Mouse (Mus musculus): ENCODE measurements around the gene Lrrn2. TPM values are rescaled to one million over a fixed set of nuclear protein-coding genes. Genes with fewer than 3 reads are reported as not detected.

Lrrn2 gene
- polyA plus RNA-seq, 1 experiment from 2014 or later, result 2.4 TPM

GRCm38 (mm10) chr1:132892065-132892464 lies 12.0 kb downstream of the Lrrn2 start:
- H3K36me3 ChIP-seq, result no peaks in the 10 kb centered on the region
- no peaks in the 10 kb centered on the region for H3K9me3 ChIP-seq (replicated peaks)
- no peak overlapping the region for H3K4me3 ChIP-seq
- WGBS, result 85% methylated on average over 2 of the region's 2 CpGs
- peaks cover 25% of the 10 kb centered on the region for H3K4me1 ChIP-seq
- no peak overlapping the region for H3K27ac ChIP-seq
- no peak for DNase-seq (ENCODE audit: low spot score)
- peaks cover 50% of the 10 kb centered on the region for H3K27me3 ChIP-seq (ENCODE audit: low read depth, poor library complexity, severe bottlenecking)

DNA sequence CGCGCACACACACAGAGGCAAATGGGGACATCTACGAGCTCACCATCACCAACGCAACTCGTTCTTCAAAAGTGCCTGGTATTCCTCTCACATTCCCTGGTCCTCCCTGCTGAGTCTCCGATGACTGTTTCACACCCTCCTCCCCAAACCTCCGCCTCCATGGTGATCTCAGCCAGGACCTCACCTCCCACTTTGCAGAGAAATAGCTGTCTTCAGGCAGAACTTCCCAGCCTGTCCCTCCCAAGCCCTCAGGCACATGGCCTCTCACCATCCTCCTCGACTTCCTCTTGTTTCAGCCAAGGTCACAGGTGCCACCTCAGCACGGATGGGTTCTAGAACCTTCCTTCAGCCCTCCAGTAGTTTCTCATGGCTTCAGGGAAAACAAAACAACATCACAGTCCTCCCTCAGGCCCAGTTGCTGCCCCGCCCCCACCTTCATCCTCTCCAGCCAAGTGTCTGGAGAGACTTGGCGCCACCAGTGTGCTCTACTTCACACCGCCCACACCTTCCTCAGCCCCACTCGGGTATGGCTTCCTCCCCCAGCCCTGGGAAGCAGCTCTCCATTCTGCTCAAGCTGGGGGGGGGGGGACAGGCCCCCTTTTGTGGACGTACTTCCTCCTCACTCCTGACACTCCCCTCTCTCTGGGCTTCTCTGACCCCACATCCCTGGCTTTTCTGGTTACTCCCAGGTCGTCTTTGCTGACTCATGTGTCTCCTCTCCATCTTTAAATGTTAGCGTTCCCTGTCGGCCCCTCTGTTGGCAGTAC lies 13.4 kb downstream of the Lrrn2 start:
- no peaks in the 10 kb centered on the region for H3K9me3 ChIP-seq (replicated peaks)
- peaks cover 25% of the 10 kb centered on the region for H3K4me1 ChIP-seq
- no peak overlapping the region for H3K27ac ChIP-seq
- no peak for DNase-seq (ENCODE audit: low spot score)
- H3K36me3 ChIP-seq, result no peaks in the 10 kb centered on the region
- 55% methylated on average over 17 of the region's 17 CpGs for WGBS
- H3K4me3 ChIP-seq, result no peak overlapping the region
- peaks cover 36% of the 10 kb centered on the region for H3K27me3 ChIP-seq (ENCODE audit: low read depth, poor library complexity, severe bottlenecking)

- Histone ChIP-seq H3K27me3 (ENCODE audit: low read depth, poor library complexity, severe bottlenecking) (peaks cover 41% of the 10 kb centered on the region), H3K4me1 (peaks cover 11% of the 10 kb centered on the region), H3K9me3 (replicated peaks) (no peaks in the 10 kb centered on the region), H3K27ac (no peak overlapping the region), H3K36me3 (no peaks in the 10 kb centered on the region), H3K4me3 (no peak overlapping the region)
- no peak for DNase-seq (ENCODE audit: low spot score)
- 87% methylated on average over 6 of the region's 6 CpGs for WGBS
Measured at GRCm38 (mm10) chr1:132899029-132899428, 19.0 kb downstream of the Lrrn2 start.

DNA sequence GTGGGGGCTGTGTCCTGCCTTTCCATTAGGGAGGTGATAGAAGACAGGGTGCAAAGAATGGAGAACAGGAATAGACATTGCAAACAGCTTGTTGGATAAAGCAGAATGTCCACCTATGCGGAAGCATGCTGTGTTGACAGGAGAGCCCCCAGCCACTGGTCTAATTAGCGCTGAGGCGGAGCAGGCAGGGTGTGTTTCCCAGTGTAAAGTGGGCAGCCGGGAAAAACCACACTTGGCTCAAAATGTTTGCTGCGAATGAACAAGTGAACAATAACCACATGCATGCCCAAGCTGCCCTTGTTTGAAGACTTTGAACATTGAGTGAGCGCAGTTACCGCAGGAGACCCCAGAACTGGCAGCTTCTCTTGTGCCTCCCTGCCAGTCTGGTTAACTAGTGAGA lies 19.6 kb downstream of the Lrrn2 start:
- 75% methylated on average over 7 of the region's 7 CpGs for WGBS
- no peaks in the 10 kb centered on the region for H3K36me3 ChIP-seq
- peaks cover 9% of the 10 kb centered on the region for H3K4me1 ChIP-seq
- no peak overlapping the region for H3K27ac ChIP-seq
- H3K27me3 ChIP-seq (ENCODE audit: low read depth, poor library complexity, severe bottlenecking), result peaks cover 42% of the 10 kb centered on the region
- no peaks in the 10 kb centered on the region for H3K9me3 ChIP-seq (replicated peaks)
- DNase-seq (ENCODE audit: low spot score), result no peak
- no peak overlapping the region for H3K4me3 ChIP-seq

DNA sequence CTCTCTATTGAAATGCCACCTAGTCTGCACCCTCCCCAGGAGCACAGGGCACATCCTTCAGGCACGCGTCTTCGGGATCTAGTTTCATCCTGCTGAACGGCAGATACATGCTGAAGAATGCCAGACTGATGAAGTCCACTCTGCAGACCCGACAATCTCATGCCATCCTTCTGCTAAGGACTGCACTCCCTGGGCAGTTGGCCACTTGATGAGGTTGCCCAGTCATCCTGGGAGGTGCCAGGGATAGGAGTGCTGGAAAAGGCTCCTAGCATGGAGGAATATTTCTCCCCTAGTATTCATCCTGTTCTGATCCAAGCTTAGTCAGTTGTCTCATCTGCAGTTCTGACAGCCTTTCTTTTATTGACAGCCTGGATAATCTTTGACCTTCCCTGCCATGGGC lies 20.9 kb downstream of the Lrrn2 start:
- WGBS, result 82% methylated on average over 5 of the region's 5 CpGs
- no peak for DNase-seq (ENCODE audit: low spot score)
- Histone ChIP-seq H3K4me1 (peaks cover 9% of the 10 kb centered on the region), H3K27me3 (ENCODE audit: low read depth, poor library complexity, severe bottlenecking) (peaks cover 45% of the 10 kb centered on the region), H3K4me3 (no peak overlapping the region), H3K27ac (no peak overlapping the region), H3K36me3 (no peaks in the 10 kb centered on the region), H3K9me3 (replicated peaks) (no peaks in the 10 kb centered on the region)

DNA sequence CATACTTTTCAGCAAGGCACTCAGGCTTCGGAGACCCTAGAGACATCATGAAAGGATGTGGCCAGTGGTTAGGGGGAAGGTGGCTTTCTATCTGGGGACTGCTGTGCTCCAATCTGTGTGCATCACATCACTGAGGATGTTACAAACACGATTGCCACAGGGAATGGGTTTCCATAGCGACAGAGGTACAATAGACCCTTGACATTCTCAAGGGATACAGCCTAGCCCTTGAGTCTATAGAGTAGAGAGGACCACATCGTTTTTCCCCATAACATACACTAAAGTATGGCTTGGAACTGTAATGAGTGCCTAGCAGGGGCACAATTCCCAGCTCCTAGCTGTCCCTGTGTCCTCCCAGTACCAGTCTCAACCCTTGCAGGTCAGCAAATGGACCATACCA lies 23.4 kb downstream of the Lrrn2 start:
- DNase-seq (ENCODE audit: low spot score), result no peak
- H3K4me3 ChIP-seq, result no peak overlapping the region
- no peaks in the 10 kb centered on the region for H3K9me3 ChIP-seq (replicated peaks)
- no peak overlapping the region for H3K27ac ChIP-seq
- no peaks in the 10 kb centered on the region for H3K36me3 ChIP-seq
- H3K4me1 ChIP-seq, result peaks cover 12% of the 10 kb centered on the region
- peaks cover 45% of the 10 kb centered on the region for H3K27me3 ChIP-seq (ENCODE audit: low read depth, poor library complexity, severe bottlenecking)
- 76% methylated on average over 4 of the region's 4 CpGs for WGBS

- H3K9me3 ChIP-seq (replicated peaks), result no peaks in the 10 kb centered on the region
- H3K27me3 ChIP-seq (ENCODE audit: low read depth, poor library complexity, severe bottlenecking), result peaks cover 46% of the 10 kb centered on the region
- H3K4me1 ChIP-seq, result peaks cover 37% of the 10 kb centered on the region
- H3K4me3 ChIP-seq, result no peak overlapping the region
- 77% methylated on average over 4 of the region's 4 CpGs for WGBS
- DNase-seq (ENCODE audit: low spot score), result no peak
- H3K27ac ChIP-seq, result 0 out of 2 replicates have a peak overlapping the region, but pooled peaks have one; percentile 9
- no peaks in the 10 kb centered on the region for H3K36me3 ChIP-seq
Measured at GRCm38 (mm10) chr1:132909090-132909489, 29.0 kb downstream of the Lrrn2 start.

- DNase-seq (ENCODE audit: low spot score), result no peak
- H3K27me3 ChIP-seq (ENCODE audit: low read depth, poor library complexity, severe bottlenecking), result peaks cover 47% of the 10 kb centered on the region
- H3K4me1 ChIP-seq, result peaks cover 37% of the 10 kb centered on the region
- H3K27ac ChIP-seq, result no peak overlapping the region
- 81% methylated on average over 1 of the region's 1 CpGs for WGBS
- H3K9me3 ChIP-seq (replicated peaks), result no peaks in the 10 kb centered on the region
- no peak overlapping the region for H3K4me3 ChIP-seq
- H3K36me3 ChIP-seq, result no peaks in the 10 kb centered on the region
Measured at GRCm38 (mm10) chr1:132909951-132910350, 29.9 kb downstream of the Lrrn2 start.

DNA sequence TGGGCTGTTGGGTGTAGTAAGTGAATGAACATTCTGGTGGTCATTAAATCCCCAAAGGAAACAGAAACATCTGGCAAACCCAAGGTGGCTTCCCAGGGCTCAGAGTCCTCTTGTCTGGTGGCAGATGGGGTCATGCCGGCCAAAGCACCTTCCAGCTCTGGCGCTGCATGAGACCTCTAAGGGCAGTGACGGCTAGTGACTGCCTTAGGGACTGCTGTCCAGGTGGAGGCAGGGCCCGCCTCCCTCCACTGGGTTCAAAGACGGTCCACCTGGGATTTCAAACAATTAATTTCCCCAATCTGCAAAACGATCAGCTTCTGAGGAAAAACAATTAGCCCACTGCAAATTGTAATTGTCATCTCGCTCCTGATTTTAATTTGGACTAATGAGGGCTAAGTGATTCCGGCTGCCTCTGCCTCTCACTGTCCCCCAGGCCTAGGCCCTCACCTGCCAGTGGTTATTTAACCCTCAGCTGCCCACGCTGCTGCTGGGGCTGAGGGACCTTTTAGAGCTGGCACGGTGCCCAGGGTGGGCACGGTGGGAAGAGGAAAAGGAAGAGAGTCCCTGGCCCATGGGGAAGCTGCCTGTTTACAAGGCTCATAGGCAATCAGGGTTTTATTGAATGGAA lies 30.5 kb downstream of the Lrrn2 start:
- H3K4me1 ChIP-seq, result peaks cover 37% of the 10 kb centered on the region
- H3K27me3 ChIP-seq (ENCODE audit: low read depth, poor library complexity, severe bottlenecking), result peaks cover 53% of the 10 kb centered on the region
- 41% methylated on average over 11 of the region's 11 CpGs for WGBS
- no peak overlapping the region for H3K27ac ChIP-seq
- DNase-seq (ENCODE audit: low spot score), result no peak
- no peaks in the 10 kb centered on the region for H3K36me3 ChIP-seq
- no peaks in the 10 kb centered on the region for H3K9me3 ChIP-seq (replicated peaks)
- no peak overlapping the region for H3K4me3 ChIP-seq

DNA sequence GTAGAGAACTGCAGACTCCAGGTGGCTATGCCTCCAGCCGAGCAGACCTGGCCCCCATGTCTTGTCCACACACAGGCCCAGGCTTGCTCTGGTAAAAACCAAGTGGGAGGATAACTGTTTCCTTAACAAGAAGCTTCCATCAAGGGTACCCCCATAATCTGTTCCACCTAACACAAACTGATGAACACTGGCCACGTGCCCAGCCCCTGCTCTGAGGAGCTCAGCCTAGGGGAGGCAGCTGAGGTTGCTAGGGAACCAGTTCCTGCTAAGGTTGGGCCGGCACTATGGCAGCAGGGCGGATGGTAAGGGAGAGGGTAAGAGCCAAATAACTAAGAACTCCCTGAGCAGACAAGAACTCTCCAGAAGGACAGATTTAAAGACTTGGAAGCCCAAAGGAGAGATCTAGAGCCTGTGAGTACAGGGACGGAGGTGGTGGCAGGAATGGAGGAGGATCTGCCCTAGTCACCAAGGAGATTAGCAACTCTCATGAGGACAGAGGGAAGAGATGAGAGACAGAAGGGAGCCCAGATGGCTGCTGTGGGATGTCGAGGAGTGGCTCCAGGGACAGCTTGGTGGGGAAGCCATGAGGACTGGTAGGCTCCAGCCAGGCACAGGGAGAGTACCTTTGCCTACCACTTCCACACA lies 35.9 kb downstream of the Lrrn2 start:
- Histone ChIP-seq H3K4me1 (peaks cover 29% of the 10 kb centered on the region), H3K27me3 (ENCODE audit: low read depth, poor library complexity, severe bottlenecking) (peaks cover 94% of the 10 kb centered on the region), H3K27ac (no peak overlapping the region), H3K9me3 (replicated peaks) (no peaks in the 10 kb centered on the region), H3K36me3 (no peaks in the 10 kb centered on the region), H3K4me3 (no peak overlapping the region)
- WGBS, result 67% methylated on average over 6 of the region's 6 CpGs
- DNase-seq (ENCODE audit: low spot score), result no peak

DNA sequence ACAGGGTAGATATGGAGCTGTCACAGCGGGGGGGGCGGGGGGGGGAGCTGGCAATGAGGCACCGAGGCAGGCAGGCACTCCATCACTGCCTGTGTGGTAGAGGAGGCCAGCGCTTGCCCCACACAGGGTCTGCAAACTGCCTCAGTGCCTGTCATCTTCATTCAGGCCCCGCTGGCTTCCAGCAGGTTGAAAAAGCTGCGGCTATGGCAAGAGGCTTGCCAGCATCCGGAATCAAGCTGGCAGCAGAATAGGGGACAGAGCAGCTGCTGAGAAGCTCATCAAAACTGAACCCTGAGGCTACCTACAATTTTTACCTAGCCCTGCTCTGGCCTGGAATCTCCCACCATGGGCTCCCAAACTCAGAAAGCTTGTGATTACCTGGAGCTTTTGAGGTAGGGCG lies 37.5 kb downstream of the Lrrn2 start:
- no peak for DNase-seq (ENCODE audit: low spot score)
- Histone ChIP-seq H3K36me3 (no peaks in the 10 kb centered on the region), H3K4me1 (peaks cover 25% of the 10 kb centered on the region), H3K9me3 (replicated peaks) (no peaks in the 10 kb centered on the region), H3K27me3 (ENCODE audit: low read depth, poor library complexity, severe bottlenecking) (peaks cover 96% of the 10 kb centered on the region), H3K4me3 (no peak overlapping the region), H3K27ac (no peak overlapping the region)
- 13% methylated on average over 8 of the region's 8 CpGs for WGBS

GRCm38 (mm10) chr1:132918117-132918680 lies 38.1 kb downstream of the Lrrn2 start:
- H3K36me3 ChIP-seq, result no peaks in the 10 kb centered on the region
- 22% methylated on average over 10 of the region's 10 CpGs for WGBS
- no peak overlapping the region for H3K27ac ChIP-seq
- peaks cover 96% of the 10 kb centered on the region for H3K27me3 ChIP-seq (ENCODE audit: low read depth, poor library complexity, severe bottlenecking)
- H3K4me3 ChIP-seq, result no peak overlapping the region
- no peaks in the 10 kb centered on the region for H3K9me3 ChIP-seq (replicated peaks)
- DNase-seq (ENCODE audit: low spot score), result no peak
- peaks cover 25% of the 10 kb centered on the region for H3K4me1 ChIP-seq

DNA sequence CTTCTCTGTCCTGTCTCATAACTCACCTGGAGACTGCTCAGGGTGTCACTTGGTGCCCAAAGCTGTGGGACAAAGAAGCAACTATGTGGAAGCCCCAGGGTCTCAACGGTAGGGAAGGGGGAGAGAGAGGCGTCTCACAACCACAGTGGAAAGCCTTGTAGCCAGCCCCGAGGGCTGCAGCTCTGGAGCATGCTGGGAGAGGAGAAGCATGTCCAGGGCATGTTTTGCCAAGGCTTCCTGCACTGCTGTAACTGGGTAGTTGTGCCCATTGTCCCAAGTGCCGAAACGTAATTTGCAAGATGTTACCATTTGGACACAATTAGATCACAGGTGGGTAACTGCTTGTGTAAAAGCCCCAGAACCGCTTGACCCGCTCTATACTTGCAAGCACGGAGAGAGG lies 39.2 kb downstream of the Lrrn2 start:
- H3K4me3 ChIP-seq, result no peak overlapping the region
- H3K36me3 ChIP-seq, result no peaks in the 10 kb centered on the region
- H3K27me3 ChIP-seq (ENCODE audit: low read depth, poor library complexity, severe bottlenecking), result peaks cover 89% of the 10 kb centered on the region
- H3K9me3 ChIP-seq (replicated peaks), result no peaks in the 10 kb centered on the region
- H3K27ac ChIP-seq, result no peak overlapping the region
- H3K4me1 ChIP-seq, result peaks cover 25% of the 10 kb centered on the region
- no peak for DNase-seq (ENCODE audit: low spot score)
- 83% methylated on average over 8 of the region's 8 CpGs for WGBS

Measured in limb, embryonic 10.5 days (tissue).